Mouse (Mus musculus) retina, postnatal 1 day (tissue): ENCODE measurements around the gene Riok2.
A peak's percentile ranks its signal among the peaks of the same experiment; 100 is the strongest.
"Not testable (repeated sequence)": the region's sequence is repeated elsewhere in the genome, so short reads cannot be mapped to it uniquely, and the experiment has no call there.

Source experiments
- DNase-seq: peaks from one replicate; pipeline ENCODE4 v3.0.0-alpha.2; 2012

The Riok2 gene

DNA sequence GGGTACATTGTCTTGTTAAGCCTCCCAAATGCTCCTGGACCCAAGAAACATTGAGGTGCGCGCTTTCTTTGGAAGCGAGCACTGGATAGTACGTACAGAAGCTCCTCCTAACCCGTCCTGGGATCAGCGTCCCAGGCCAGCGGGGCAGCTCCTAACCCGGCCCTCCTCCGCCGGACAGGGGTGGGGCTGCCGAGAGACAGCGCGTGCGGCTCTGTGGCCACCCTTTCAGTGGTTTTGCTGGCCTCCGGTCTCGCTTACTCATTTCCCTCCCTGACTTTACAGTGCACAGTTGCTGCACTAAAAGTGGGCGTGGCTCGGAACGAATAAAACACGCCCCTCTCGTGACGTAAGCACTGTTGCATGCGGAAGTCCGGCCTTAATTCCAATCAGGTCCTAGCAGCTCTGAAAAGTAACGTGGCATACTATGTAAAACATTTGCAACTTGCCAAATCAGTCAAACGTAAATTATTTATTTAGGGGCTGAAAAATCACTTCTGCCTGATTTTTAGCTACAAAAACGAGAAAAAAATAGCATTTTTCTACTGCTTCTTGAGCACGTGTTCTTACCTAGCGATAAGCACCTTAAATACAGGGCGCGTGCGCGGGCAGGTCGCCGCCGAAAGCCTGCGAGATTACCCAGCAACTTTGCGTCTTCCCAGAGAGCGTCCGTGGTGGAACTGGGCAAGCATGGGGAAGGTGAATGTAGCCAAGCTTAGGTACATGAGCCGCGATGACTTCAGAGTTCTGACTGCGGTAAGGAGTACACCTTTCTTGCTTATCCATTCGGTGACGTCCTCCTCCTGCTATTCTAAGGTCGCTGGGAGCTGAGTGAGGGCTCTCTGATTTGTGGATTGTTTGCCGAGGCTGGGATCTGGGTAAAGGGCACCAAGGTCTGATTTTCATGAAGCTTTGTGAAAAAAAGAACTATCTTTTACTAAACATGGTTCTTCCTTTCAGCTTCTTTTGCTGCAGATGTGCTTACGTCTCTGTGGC, at the start of gene Riok2:
TSS of gene Riok2 (plus strand) at position 392 of the 993 bp plus-strand sequence.
- DNase-seq, result peak; percentile 98

DNA sequence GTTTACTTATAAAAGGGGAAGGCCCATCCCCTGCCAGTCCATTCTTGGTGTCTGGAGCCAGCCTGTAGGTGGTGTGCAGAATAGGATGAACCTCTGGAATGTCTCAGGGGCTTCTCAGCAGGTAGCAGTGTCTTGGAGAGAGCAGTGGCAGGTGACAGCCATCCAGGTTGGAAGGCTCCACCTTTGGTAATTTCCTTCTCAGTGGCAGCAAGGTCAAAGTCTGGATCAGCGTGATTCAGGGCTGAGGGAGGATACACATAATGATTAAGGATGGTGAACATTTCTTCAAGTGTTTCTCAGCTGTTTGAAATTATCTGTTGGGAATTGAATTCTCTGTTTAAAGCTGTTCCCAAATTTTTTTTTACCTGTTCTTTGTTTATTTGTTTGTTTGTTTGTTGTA, 48.1 kb upstream of the Riok2 start:
- not testable (repeated sequence) for DNase-seq

DNA sequence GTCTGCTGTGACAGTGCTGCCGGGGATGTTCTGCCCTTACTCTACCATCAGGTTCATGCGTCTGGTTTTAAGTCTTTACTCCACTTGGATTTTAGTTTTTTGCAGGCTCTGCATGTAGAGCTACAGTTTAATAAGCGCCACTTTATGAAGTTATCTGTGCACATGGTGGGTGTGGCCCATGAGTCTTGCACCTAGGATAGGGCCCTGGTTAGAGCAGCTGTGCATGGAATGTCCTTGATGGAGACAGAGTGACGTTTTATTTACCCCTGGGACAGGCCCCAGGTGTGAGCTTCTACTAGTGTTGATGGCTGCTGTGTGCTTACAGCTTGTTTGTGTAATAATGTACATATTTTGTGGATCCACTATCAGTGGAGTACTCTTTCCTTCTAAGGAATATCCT, 47.5 kb upstream of the Riok2 start:
- DNase-seq, result no peak

DNA sequence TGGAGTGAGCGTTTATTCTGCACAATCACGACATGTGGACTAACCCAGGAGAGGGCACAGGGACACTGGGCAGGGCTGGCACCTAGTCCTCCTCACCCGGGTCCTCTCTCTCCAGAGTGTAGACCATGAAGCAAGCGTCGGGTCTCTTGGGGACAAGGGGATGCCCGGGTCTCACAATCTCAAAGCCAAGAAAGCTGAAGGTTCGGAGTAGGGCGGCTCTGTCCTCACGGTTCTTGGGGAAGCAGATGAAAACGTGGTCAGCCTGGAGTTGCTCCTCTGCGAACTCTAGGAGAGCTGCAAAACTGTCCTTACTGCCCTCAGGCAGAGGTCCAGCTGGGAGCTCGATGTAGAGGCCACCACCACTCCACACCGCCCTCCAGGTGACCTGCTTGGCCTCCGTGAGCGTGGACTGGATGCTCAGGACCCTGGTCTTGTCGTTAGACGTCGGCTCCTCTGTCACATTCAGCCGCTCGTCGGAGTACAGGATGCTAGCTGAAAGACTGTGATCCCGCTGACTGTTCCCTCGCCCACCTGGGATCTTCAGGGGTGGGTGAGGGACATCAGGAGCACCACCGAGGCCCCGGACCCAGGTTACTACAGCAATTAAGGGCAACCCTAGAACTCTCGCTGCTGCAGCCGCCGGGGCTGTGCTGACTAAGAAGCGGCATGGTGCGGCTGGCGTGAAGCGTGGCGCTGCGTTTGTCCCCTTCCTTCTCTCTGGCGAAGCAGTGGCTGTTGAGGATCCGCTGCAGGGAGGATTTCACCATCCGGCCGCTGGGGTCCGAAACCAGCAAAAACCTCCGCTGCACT, 28.5 kb upstream of the Riok2 start:
- DNase-seq, result peak; percentile 16

DNA sequence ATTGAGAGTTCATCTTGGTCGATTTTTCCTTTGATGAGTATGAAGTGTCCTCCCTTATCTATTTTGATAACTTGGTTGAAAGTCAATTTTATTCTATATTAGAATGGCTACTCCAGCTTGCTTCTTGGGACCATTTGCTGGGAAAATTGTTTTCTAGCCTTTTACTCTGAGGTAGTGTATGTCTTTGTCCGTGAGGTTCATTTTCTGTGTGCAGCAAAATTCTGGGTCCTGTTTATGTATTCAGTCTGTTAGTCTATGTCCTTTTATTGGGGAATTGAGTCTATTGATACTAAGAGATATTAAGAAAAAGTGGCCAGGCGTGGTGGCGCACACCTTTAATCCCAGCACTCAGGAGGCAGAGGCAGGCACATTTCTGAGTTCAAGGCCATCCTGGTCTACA, 27.8 kb upstream of the Riok2 start:
- peak; percentile 13 for DNase-seq

DNA sequence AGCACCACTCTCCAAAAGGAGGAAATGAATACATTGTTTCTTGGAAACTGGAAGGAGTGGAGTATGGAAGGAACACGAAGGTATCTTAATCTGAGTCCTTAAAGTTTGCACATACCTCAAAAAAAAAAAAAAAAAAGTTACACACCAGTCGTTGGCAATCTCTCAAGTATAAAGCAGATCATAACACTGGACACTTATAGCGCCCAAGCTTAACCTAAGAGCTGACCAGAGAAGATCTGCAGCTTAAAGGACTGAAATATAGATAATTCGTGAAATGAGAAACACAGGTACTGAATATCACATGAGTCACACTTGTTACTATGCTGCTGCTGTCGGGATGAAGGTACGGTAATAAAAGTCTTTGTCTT, 575 bp upstream of the Riok2 start:
- no peak for DNase-seq

DNA sequence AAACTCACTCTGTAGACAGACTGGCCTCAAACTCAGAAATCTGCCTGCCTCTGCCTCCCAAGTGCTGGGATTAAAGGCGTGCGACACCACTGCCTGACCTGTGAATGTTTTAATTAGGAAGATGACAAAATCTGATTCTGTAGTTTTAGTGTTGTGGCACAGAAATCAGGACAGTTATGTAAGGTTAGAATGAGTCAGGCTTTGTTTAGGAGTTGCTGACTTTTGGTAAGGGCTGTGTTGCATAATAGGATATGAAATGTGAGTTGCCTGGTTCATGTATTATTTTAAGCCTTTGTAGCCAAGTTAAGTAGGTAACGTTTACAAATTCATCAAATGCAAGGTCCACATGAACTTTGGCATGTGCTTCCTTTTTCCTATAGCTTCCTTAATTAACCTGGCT, 1.5 kb downstream of the Riok2 start:
- DNase-seq, result no peak

DNA sequence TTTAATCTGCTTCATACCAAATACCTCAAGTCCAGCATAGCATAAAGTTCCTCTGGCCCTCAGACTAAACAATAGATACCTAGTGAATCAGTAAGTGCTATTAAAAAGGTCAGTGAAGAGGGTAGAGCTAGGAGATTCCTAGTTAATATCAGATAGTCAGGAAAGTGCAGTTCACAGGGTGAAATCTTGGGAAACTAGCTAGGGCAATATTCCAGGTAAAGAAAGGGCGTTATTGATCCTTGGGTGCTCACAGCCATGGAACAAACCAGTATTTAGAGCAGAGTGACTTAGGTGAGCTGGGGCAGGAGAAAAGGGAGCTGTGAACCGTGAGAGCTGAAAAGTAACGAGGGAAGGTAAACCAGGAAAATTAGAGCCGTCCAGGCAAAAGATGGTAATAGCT, 9.6 kb downstream of the Riok2 start:
- no peak for DNase-seq

DNA sequence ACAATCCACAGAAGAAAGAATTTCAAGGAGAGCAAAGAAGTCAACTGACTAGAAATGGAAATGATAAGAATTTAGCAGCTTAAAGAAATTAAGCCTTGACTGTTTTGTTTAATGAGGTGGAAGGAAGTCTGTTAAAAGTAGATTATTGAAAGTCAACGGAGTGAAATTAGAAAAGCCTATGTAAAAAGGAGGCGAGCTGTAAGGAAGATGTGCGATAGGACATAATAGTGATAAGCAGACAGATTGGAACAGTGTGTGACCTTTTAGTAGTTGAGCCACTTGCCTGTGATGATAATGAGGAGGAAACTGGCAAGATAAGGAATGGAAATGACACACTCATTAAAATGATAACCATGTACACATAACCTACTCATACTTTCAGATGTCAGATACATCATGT, 10.4 kb downstream of the Riok2 start:
- no peak for DNase-seq

DNA sequence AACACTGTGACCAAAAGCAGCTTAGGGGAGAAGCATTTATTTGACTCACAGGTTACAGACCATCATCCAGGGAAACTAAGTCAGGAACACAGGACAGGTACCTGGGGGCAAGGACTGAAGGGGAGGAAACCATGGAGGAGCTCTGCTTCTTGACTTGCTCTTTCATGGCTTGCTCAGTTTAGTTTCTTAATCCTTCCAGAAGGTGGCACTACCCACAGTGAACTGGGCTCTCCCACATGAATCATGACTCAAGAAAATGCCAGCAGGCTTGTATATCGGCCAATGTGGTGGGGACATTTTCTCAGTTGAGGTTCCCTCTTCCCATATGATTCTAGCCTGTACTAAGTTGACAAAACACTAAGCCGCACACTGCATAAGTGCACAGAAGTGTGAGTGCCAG, 12.0 kb downstream of the Riok2 start:
- DNase-seq, result no peak

DNA sequence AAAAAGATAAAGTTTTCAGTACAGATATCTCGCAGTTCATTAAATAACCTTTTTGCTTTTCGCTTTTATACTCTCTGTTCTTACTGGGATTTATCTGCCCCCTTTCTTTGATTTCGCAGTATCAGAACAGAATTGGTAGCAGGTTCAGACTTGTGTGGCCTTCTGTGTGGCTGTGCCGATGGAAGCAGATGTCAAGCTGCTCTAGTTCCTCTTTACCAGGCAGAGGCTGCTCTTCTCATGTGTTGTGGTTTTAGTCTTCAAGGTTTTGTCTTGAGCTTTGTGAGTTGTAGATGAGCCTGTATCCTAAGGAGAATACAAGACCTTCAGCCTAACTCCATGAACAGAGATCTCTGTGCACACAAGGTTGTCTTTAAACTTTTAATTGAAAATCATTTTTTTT, 17.7 kb downstream of the Riok2 start:
- DNase-seq, result no peak

DNA sequence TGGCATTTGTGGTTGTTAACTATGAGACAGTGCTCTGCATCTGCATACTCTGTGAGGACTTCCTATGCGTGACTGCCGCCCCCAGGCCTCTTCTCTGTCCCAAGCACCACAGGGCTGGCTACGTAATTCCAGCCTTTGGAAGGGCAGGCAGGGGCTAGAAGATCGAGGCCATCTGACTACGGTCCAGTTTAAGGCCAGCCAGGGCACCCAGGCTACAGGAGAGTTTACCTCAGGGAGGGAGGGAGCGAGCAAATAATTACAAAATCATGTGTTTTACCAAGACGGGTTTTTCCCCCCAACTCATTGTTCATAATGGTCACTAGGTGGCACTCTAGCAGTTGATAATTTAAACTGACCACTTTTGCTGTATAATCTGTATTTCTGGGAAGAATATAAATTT, 18.8 kb downstream of the Riok2 start:
- DNase-seq, result peak; percentile 29

DNA sequence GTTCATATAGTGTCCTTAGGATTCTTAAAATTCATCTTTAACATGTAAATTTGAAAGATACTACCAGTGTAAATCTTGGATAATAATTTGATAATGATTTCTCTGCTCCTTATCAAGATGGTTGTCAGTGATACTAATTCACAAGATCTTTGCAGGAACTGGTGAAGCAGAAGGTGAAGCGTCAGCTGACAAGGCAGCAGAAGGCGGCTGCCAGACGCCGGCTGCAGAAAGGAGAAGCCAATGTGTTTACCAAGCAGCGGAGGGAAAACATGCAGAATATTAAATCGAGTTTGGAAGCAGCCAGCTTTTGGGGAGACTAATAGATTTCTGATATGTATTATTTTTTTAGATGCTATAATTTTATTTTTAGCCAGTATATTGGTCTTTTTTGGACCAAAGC, 19.2 kb downstream of the Riok2 start:
- no peak for DNase-seq

DNA sequence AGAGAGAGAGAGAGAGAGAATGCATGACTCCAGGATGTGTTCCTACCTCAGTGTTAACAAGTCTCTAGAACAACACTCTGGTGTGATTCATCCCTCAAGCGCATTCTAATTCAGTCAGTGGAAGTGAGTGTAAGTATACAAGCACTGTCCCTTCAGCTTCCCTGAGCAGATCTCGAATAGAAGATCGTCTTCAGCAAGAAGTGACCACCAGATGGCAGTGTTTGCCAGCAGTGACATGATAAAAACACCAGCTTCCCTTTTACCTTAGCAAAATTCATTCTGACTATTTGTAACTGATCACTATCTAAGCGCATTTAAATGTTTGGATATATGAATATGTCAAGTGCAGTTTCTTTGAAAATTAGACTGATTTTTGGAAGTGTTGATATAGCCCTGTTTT, 20.2 kb downstream of the Riok2 start:
- peak; percentile 85 for DNase-seq

DNA sequence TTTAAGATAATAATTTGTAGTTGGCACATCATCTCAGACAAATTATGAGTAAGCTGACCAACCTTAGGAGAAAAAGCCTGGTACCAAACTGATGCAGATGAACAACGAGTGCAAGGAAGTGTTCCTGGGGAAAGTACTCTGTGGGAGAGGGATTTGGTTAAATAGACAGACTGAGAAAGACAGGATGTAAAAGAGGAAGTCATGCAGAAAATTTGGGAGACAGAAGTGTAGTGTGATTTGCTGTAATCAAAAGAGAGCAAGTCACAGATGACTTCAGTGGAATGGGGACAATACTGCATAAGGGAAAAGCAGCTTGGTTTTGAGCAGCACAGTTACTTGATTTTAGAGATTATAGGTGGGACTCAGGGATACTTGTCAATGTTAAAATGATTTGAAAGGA, 22.8 kb downstream of the Riok2 start:
- peak; percentile 45 for DNase-seq

DNA sequence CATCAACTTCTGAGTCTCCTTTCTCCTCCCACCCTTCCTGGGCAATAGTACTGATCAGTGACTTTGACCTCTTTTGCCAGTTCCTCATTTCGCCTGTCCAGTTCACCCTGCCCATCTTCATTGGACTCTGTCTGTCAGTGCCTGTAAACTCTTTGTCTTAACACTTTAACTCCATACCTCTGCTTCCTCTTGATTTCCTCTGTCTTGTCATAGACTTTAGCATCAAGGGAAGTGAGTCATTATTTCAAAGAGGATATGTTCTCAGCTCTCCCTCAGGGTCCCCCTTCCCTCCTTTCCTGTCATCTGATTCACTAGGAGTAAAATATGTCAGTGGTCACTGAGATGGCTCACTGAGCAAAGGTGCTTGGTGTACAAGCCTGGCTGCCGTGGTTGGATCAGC, 24.6 kb downstream of the Riok2 start:
- no peak for DNase-seq

DNA sequence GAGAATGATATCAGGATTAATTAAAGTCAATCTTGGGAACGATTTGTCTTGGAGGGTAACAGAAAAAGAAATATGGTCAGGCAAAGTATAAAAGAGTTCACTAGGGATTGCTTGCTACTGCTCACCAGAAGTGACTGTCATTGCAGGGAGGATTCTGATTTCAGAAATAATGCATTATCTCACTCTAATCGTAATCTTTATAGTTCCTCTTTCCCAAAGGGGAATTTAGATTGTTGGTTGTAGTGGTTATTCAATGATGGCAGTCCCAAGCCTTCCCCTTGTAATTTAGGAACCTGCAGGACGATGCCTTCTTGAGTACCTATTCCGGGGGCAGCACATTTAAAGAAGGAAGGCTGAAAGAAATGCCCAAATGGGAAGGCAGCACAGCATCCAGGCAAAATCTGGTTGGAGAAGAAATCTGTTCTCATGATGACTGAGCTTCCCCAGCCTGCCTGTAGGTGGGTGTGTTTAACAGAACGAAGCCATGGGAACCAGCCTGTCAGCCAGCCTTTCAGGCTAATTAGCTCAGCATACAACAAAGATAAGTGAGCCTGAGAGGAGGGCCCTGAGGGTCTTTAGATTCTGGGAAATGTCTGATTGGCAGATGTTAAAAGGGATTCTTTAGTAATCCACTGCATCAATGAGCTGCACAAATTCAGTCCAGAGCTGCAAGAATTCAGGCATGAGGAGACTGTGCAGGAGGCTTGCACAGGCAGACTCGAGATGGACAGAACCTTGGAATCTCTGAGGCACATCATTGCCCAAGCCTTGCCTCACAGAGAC, 28.3 kb downstream of the Riok2 start, which contains the start of gene Lix1:
TSS of gene Lix1 (plus strand) at position 451 of the 783 bp plus-strand sequence.
- DNase-seq, result peak; percentile 90

DNA sequence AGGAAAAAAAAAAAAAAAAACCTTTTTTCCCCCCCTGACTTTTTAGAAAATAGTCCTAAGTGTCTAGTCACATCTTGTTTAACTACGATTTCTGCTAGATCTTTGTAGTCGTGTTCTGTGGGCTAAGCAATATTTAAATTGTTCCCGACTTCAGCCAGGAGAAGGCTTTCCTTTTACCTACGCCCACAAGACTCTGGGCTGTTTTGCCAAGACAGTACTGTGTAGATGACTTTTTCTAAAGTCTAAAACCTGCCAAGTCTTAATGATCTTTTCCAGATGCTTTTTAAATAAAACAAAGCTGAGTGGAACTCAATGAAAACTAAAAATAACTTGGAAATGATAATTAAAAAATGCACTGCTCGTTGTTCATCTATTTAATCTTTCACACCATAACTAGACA, 28.9 kb downstream of the Riok2 start:
- DNase-seq, result no peak

DNA sequence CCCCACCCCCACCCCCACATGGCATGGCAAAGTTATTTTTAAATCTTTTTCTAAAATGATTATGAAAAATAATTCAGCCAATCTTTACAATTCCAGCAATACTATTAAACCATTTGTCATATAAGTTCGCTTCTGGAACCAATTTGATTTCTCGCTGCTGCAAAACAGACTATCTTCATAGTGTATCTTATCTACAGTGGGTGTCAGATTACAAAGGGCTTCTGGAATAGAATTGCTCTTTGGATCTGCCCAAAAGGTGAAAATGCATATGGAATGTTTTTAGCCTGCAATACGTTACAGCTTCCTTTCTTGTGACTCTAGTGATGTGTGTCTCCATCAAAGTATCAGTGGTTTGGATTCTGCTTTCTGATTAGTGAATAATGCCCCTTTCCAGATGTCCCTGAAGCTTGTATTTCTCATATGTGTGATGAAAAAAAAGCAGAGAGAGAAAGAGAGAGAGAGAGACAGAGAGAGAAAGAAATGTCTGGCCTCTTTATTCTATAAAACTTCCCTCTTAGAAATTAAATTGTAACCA, 29.5 kb downstream of the Riok2 start:
- DNase-seq, result no peak

DNA sequence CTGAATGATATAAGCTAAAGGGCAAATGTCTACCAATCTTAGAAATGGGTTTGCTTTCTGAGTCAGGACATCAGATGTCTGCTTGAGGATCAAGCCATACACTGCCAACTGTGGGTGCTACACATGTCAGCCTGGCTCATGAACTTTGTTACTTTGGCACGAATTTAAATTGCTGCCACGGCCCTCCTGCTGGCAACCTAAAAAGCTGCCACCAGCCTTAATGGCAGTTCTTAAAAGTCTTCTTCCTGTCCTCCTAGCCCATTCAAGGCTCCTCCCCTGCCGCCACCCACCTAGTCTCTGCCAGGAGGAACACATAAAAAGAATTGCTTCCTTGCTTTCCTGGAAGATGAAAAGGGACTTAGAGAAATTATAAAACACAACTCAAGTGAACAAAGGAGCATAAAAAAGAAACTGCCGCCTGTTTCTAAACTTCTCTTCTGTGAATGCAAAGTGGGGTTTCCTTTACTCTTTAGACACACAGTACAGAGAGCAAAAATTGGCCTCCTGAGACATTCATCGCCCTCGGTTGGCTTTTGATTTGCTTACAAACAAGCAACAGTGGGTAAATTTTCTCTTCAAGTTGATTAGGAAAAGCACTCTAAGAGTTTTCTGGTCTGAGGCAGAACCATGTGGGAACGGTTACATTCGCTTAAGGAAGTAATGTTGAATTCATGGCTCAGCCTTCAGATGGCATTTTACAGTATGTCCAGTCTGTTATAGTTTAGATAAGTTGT, 30.9 kb downstream of the Riok2 start:
- no peak for DNase-seq

DNA sequence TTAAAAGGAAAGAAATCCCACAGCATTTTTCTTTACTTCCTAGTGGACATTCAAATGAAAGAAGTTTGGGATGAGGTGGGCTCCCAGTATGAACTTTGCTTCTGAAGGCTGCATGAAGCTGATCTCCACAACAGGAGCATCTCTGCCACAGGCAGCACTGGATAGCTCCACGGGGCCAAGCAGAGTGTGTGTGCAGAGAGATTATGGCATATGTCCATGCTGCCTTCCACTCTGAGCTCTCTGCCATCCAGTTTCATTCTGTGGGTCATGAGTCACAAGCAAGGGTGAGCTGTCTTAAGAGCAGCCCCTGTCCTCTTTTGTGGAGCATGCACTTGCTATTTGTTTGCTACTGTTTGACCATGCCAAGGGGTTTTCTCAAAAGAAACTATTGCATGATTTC, 31.5 kb downstream of the Riok2 start:
- DNase-seq, result no peak

DNA sequence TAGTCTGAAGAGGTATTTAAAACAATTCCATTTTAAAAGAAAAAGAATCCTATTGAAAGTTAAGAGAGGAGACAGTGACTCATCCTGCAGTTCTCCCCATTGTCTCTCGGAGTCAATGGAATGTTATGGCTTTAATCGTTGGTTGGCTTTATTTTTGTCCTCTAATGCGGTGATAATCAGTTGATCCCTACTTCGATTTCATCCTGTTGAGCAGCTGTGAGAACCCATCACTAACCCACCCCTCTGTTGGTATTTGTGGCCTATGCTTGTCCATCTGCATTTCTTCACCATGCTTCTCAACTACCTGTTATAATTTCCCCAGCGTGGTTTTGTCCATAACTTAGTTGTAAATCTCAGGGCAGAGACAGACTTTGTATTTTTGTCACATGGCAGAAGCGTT, 34.0 kb downstream of the Riok2 start:
- peak; percentile 41 for DNase-seq
